Mouse (Mus musculus) neural tube, embryonic 15.5 days (tissue): ENCODE measurements at regions not wholly inside any gene's neighbourhood (a gene's known extent, or its start where the extent isn't known, plus 50 kb on each side); places are given as distances from the start of the nearest gene placed in this dataset.

Experiments
- ATAC-seq: fragments of 200-750 bp; cut with Nextera tagmentation; 2 replicates; pipeline ENCODE4 v1.8.0; 2017; ENCODE audit warnings: mild to moderate bottlenecking, moderate TSS enrichment, moderate library complexity; ENCODE audit not compliant: low FRiP score
- H3K27ac ChIP-seq: fragments of 300-500 bp; sonication (generic); replicated peaks from 2 replicates; pipeline ENCODE4 v1.5.1; 2015; ENCODE audit warnings: mild to moderate bottlenecking, inconsistent platforms
- H3K27me3 ChIP-seq: fragments of 300-500 bp; sonication (generic); replicated peaks from 2 replicates; pipeline ENCODE4 v1.6.1; 2015; ENCODE audit warnings: inconsistent platforms
- H3K36me3 ChIP-seq: fragments of 300-500 bp; sonication (generic); 2 replicates; pipeline ENCODE4 v1.6.1; 2015; ENCODE audit warnings: inconsistent platforms
- H3K4me1 ChIP-seq: fragments of 300-500 bp; sonication (generic); 2 replicates; pipeline ENCODE4 v1.6.1; 2015; ENCODE audit warnings: inconsistent platforms
- H3K4me2 ChIP-seq: fragments of 300-500 bp; sonication (generic); 2 replicates; pipeline ENCODE4 v1.6.1; 2015; ENCODE audit warnings: inconsistent platforms, mild to moderate bottlenecking, moderate library complexity
- H3K4me3 ChIP-seq: fragments of 300-500 bp; sonication (generic); replicated peaks from 2 replicates; pipeline ENCODE4 v1.5.1; 2015; ENCODE audit warnings: mild to moderate bottlenecking, inconsistent platforms
- H3K9ac ChIP-seq: fragments of 300-500 bp; sonication (generic); replicated peaks from 2 replicates; pipeline ENCODE4 v1.6.1; 2015; ENCODE audit warnings: mild to moderate bottlenecking, inconsistent platforms
- H3K9me3 ChIP-seq: fragments of 300-500 bp; sonication (generic); replicated peaks from 2 replicates; pipeline ENCODE4 v1.6.1; 2016; ENCODE audit warnings: inconsistent platforms
- WGBS: fragments of 180-500 bp; shearing (Covaris S2); methylation state at CpG from one replicate; pipeline ENCODE4 v1.1.7; 2015; ENCODE audit warnings: mixed read lengths; 5-methylcytosine and 5-hydroxymethylcytosine counted together

GRCm38 (mm10) chr12:79999868-80000370, 112.9 kb downstream of the Zfp36l1 start:
- WGBS: 93% methylated on average over 7 of the region's 7 CpGs

DNA sequence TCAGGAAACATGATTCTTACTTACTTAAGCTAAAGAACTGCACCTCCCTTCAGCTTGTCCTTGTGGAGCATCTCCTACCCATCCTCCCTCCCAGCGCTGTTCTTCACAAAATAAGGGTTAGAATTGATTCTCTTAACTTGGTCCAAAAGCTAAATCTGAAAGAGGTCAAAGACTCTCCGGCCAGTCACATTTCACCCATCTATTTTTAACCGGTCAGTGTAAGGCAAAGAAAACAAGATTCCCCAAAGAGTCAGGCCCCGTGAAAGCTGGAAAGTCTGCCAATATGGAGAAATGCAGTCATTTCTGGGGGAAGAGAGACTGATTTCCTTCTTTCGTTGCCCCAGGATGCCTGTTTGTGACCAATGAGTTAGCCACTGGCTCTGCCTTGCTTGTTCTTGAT, 114.0 kb downstream of the Zfp36l1 start:
- Histone ChIP-seq H3K4me3 (no peak overlapping the region), H3K27ac (no peak overlapping the region), H3K9ac (no peak overlapping the region), H3K9me3 (no peaks in the 10 kb centered on the region), H3K27me3 (no peaks in the 10 kb centered on the region), H3K4me1 (peaks cover 9% of the 10 kb centered on the region), H3K36me3 (no peaks in the 10 kb centered on the region), H3K4me2 (no peak overlapping the region)
- WGBS: 87% methylated on average over 5 of the region's 5 CpGs
- ATAC-seq: no peak

More at GRCm38 (mm10) chr12:79999868-80000370, 112.9 kb downstream of the Zfp36l1 start:
- no peak overlapping the region for H3K4me3 ChIP-seq
- H3K4me2 ChIP-seq: no peak overlapping the region
- peaks cover 6% of the 10 kb centered on the region; the same call in 1 of the 2 replicates for H3K4me1 ChIP-seq
- ATAC-seq: no peak
- no peaks in the 10 kb centered on the region for H3K36me3 ChIP-seq
- no peaks in the 10 kb centered on the region for H3K27me3 ChIP-seq
- no peak overlapping the region for H3K9ac ChIP-seq
- no peaks in the 10 kb centered on the region for H3K9me3 ChIP-seq
- no peak overlapping the region for H3K27ac ChIP-seq

GRCm38 (mm10) chr12:79998339-79998738, 114.5 kb downstream of the Zfp36l1 start:
- no peaks in the 10 kb centered on the region for H3K9me3 ChIP-seq
- no peak overlapping the region for H3K4me3 ChIP-seq
- H3K9ac ChIP-seq: no peak overlapping the region
- no peaks in the 10 kb centered on the region for H3K27me3 ChIP-seq
- H3K4me1 ChIP-seq: peaks cover 14% of the 10 kb centered on the region
- H3K36me3 ChIP-seq: no peaks in the 10 kb centered on the region
- ATAC-seq: no peak
- 95% methylated on average over 2 of the region's 2 CpGs for whole genome bisulfite sequencing
- no peak overlapping the region for H3K27ac ChIP-seq
- H3K4me2 ChIP-seq: no peak overlapping the region

DNA sequence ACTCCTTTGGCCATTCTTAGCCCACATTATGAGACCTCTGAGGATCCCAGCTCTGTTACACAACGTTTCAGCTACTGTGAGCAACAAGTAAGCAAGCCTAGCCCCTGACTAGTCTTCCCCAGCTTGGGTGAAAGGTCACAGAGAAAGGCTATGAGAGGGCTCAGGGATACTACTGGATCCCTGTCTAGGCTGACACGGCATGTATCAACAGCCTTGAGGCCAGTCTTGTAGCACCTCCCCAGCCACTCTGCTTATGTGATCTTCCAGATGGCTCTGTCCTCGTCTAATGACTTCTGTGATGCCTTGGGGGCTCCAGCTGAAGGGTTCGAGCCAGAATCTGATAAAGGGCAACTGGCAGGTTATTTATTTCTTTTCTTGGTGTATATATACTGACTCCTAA, 115.6 kb downstream of the Zfp36l1 start:
- no peak overlapping the region for H3K27ac ChIP-seq
- ATAC-seq: no peak
- no peak overlapping the region for H3K9ac ChIP-seq
- no peak overlapping the region for H3K4me3 ChIP-seq
- H3K4me1 ChIP-seq: peaks cover 8% of the 10 kb centered on the region
- H3K36me3 ChIP-seq: no peaks in the 10 kb centered on the region
- WGBS: 75% methylated on average over 4 of the region's 4 CpGs
- H3K9me3 ChIP-seq: no peaks in the 10 kb centered on the region
- no peaks in the 10 kb centered on the region for H3K27me3 ChIP-seq
- H3K4me2 ChIP-seq: no peak overlapping the region

DNA sequence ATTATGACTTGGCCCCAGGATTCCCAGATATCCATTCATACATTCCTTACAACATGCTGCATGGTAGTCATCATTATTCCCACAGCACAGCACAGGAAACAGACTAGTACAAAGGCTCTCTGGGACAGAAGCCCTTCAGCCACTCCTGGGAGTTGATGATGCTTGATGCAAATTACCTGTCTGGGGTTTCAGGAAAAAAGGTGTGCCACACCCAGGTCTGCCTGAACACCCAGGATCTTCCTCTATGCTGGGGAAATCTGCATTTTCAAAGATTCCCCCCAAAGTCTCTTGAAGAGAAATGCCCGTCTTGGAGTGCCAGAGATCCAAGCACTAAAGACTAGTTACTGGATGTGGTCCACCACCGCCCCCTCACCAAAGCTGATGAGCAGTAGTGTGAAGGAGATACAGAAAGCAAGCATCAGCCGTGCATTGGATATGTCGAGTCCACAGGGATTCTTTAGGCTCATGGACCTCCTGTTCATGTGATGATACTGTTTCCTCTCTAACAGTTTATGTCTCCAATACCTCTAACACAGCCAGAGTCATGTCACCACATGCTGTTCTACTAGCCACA, 117.2 kb downstream of the Zfp36l1 start:
- no peak for ATAC-seq
- H3K9ac ChIP-seq: no peak overlapping the region
- 93% methylated on average over 4 of the region's 4 CpGs for WGBS

GRCm38 (mm10) chr12:79993821-79994571, 118.8 kb downstream of the Zfp36l1 start:
- 89% methylated on average over 5 of the region's 5 CpGs for WGBS
- peak overlapping the region; percentile 63 for H3K27ac ChIP-seq
- ATAC-seq: no peak

More for the DNA sequence above, 117.2 kb downstream of the Zfp36l1 start:
- no peaks in the 10 kb centered on the region for H3K36me3 ChIP-seq
- H3K27me3 ChIP-seq: no peaks in the 10 kb centered on the region
- no peak overlapping the region for H3K27ac ChIP-seq
- H3K4me2 ChIP-seq: no peak overlapping the region
- no peaks in the 10 kb centered on the region for H3K9me3 ChIP-seq
- peaks cover 16% of the 10 kb centered on the region for H3K4me1 ChIP-seq
- H3K4me3 ChIP-seq: no peak overlapping the region

GRCm38 (mm10) chr12:79991279-79991678, 121.5 kb downstream of the Zfp36l1 start:
- no peaks in the 10 kb centered on the region for H3K27me3 ChIP-seq
- 37% methylated on average over 5 of the region's 5 CpGs for WGBS
- H3K27ac ChIP-seq: peak overlapping the region; percentile 67
- no peaks in the 10 kb centered on the region for H3K9me3 ChIP-seq
- H3K9ac ChIP-seq: no peak overlapping the region
- ATAC-seq: no peak
- H3K4me3 ChIP-seq: no peak overlapping the region
- H3K4me2 ChIP-seq: no peak overlapping the region
- peaks cover 46% of the 10 kb centered on the region for H3K4me1 ChIP-seq
- H3K36me3 ChIP-seq: no peaks in the 10 kb centered on the region

More at GRCm38 (mm10) chr12:79993821-79994571, 118.8 kb downstream of the Zfp36l1 start:
- Histone ChIP-seq H3K9ac (no peak overlapping the region), H3K4me3 (no peak overlapping the region), H3K27me3 (no peaks in the 10 kb centered on the region), H3K4me1 (peaks cover 32% of the 10 kb centered on the region), H3K4me2 (no peak overlapping the region), H3K9me3 (no peaks in the 10 kb centered on the region), H3K36me3 (no peaks in the 10 kb centered on the region)

DNA sequence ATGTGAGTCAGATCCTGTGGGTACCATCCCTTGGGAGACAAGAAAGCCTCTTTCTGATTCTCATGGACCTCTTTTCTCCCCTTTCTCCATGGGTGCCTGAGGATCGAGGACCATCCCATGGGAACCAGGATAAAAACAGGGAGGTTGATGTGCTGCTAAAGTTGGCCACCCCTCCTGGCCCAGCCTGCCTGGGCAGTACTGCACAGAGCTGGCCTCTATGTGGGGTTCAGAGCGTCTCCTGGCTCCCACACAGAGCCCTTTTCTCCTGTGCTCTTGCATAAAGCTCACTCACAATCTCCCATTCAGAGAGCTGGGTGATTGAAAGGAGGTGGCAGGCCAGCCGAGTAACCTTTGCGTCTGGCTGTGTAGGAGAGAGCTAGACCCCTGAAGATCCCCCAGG, 122.1 kb downstream of the Zfp36l1 start:
- no peaks in the 10 kb centered on the region for H3K9me3 ChIP-seq
- H3K36me3 ChIP-seq: no peaks in the 10 kb centered on the region
- peak; percentile 65 for ATAC-seq
- H3K27me3 ChIP-seq: no peaks in the 10 kb centered on the region
- peaks cover 49% of the 10 kb centered on the region for H3K4me1 ChIP-seq
- no peak overlapping the region for H3K4me3 ChIP-seq
- H3K9ac ChIP-seq: no peak overlapping the region
- H3K4me2 ChIP-seq: no peak overlapping the region
- peak overlapping the region; percentile 67 for H3K27ac ChIP-seq
- WGBS: 30% methylated on average over 4 of the region's 4 CpGs

DNA sequence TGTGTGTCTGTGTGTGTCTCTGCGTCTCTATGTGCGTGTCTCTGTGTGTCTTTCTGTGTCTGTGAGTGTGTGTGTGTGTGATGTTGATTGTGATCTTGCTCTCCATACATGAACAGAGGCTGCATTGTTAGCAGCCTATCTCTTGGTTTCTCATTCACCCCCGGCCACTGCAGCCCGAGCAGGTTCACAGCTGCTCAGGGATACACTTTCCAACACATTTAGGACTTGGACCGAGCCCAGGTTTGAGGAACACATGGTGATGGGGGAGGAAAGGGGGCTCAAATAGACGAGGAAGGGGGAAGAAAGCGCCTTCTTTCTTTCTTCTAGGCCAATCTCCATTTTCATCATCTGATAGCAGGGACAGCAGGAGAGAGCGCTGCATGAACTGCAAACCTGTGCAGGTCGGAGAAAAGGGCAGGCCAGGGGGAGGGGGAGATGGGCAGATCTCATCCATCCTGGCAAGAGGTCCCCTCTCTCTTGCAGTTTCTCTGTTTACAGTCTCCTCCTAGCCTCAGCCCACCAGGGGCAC, 123.2 kb downstream of the Zfp36l1 start:
- 0 out of 2 replicates have a peak, but pooled peaks have one; percentile 33 for ATAC-seq
- peak overlapping the region; percentile 60 for H3K27ac ChIP-seq
- H3K9ac ChIP-seq: no peak overlapping the region
- WGBS: 61% methylated on average over 9 of the region's 9 CpGs
- no peaks in the 10 kb centered on the region for H3K9me3 ChIP-seq
- no peak overlapping the region for H3K4me2 ChIP-seq
- no peak overlapping the region for H3K4me3 ChIP-seq
- H3K27me3 ChIP-seq: no peaks in the 10 kb centered on the region
- H3K36me3 ChIP-seq: no peaks in the 10 kb centered on the region
- peaks cover 52% of the 10 kb centered on the region for H3K4me1 ChIP-seq

DNA sequence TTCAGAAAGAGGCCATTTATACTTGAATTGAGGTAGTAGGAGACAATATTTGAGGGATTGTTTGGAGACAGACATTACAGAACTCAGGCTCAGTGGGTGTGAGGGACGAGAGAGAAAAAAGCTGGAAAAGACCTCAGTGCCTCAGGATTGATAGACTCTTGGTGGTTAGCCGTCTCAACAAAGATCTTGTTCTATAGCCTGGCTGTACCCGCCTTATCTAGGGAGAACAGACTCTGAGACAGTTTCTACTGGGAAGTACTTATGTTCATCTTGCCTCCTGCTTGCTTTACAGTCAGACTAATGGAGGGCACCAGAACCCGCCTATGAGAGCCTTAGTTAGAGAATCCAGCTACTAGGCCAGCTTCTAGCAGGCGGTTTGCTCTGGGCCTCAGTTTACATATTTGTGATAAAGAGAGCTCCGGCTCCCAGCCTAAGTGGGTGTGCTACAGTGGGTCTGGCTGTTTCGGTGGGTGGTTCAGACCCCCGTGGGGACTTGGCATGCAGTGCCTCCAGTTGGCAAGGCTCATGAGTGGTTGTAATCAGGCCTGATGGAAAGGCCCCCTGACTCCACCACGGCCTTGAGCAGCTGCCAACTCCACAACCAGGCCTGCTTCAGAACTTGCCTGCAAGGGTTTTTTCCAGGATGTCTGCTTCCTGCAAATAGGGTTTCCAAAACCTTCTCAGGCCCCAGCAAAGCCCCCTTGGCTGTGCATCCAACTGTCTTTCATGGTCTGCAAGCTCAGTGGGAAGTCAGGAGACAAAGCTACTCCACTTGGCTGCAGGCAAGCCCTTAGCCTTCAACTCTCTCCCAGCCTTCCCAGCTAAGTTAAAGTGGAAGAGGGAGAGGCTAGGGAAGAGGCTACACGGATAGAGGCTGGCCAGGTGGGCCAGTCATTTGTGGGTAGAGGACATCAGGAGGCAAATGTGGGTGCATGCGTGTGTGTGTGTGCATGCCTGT, 124.1 kb downstream of the Zfp36l1 start:
- no peaks in the 10 kb centered on the region for H3K27me3 ChIP-seq
- no peak overlapping the region for H3K4me3 ChIP-seq
- ATAC-seq: peak; percentile 57; the same call in 1 of the 2 replicates
- H3K36me3 ChIP-seq: no peaks in the 10 kb centered on the region
- peak overlapping the region; percentile 60 for H3K27ac ChIP-seq
- WGBS: 67% methylated on average over 11 of the region's 11 CpGs
- H3K4me2 ChIP-seq: no peak overlapping the region
- peaks cover 48% of the 10 kb centered on the region for H3K4me1 ChIP-seq
- H3K9me3 ChIP-seq: no peaks in the 10 kb centered on the region
- H3K9ac ChIP-seq: no peak overlapping the region
